Mouse (Mus musculus) cortical plate, adult 2 months (tissue): ENCODE results near the gene Hist1h4i. TPM values are rescaled to one million over a fixed set of nuclear protein-coding genes. Genes with fewer than 3 reads are reported as not detected.
A peak's percentile ranks its signal among the peaks of the same experiment; 100 is the strongest.
"Not testable (repeated sequence)": the region's sequence is repeated elsewhere in the genome, so short reads cannot be mapped to it uniquely, and the experiment has no call there.

Experiments used
- H3K27ac ChIP-seq: fragments of 200-500 bp; 2 replicates; pipeline ENCODE4 v1.5.1; 2012; ENCODE audit warnings: low read length, control low read depth, inconsistent platforms; ENCODE audit not compliant: insufficient read depth
- H3K4me1 ChIP-seq: fragments of 200-500 bp; 2 replicates; pipeline ENCODE4 v1.6.1; 2011; ENCODE audit warnings: low read length; ENCODE audit not compliant: control insufficient read depth, insufficient read depth
- H3K4me3 ChIP-seq: fragments of 200-500 bp; 2 replicates; pipeline ENCODE4 v1.5.1; 2011; ENCODE audit warnings: mild to moderate bottlenecking, low read length, control low read depth; ENCODE audit not compliant: insufficient read depth
- CTCF ChIP-seq: fragments of 200-500 bp; IDR thresholded peaks from 2 replicates; pipeline ENCODE4 v1.5.1; 2011; ENCODE audit warnings: mild to moderate bottlenecking, control low read depth, low read length; ENCODE audit not compliant: insufficient read depth; ENCODE audit errors: extremely low read depth
- POLR2A ChIP-seq: fragments of 200-500 bp; IDR thresholded peaks from 2 replicates; pipeline ENCODE4 v1.6.1; 2011; ENCODE audit warnings: mild to moderate bottlenecking, low read length, control low read depth; ENCODE audit not compliant: insufficient read depth; ENCODE audit errors: extremely low read depth
- polyA plus RNA-seq: library from polyadenylated mRNA; depleted of rRNA; stranded (reverse); fragments of >200 nt; gene quantifications from 2 replicates; pipeline ENCODE4 v1.2.3, GENCODE M21; 2012; rRNA removed

The Hist1h4i gene
- 5.7 and 7.9 TPM in 2 replicates for polyA plus RNA-seq

DNA sequence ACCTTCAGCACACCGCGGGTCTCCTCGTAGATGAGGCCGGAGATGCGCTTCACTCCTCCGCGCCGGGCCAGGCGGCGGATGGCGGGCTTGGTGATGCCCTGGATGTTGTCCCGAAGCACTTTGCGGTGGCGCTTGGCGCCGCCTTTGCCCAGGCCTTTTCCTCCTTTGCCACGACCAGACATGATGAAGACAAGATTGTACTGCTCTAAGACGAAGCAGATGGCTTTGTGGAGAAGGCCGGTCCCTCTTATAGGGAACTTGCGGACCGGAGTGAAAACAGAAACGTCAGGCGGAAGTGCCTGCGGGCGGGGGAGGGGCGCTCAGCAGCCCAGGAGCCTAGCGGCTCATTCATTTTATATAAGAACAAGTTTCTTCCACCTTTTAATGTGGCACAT lies at the start of gene Hist1h4i:
TSS of gene Hist1h4i (minus strand) at position 221 of the 395 bp plus-strand sequence.
- not testable (repeated sequence) for H3K4me1 ChIP-seq
- TF ChIP-seq POLR2A: peak; percentile 98
- Histone ChIP-seq H3K27ac (peak within 1 kb of the TSS; percentile 85), H3K4me3 (peak within 1 kb of the TSS; percentile 33)

DNA sequence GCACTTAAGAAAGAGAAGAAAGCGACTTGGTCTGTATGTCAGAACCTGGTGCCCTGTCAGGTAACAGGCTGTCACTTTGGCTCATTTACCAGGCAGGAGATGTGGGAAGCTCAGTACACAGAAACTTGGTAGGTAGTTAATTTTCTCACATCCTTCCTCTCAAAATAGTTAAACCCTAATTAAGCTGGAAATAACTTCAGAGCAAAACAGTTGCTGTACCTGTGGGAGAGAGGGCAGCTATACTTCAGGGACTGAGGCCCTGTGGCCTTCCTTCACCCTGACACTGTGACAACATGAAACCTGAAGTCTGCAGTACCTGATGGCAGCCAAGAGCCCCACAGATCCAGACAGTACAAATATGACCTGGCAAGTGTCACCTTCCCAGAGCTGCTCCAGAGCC lies 43.0 kb upstream of the Hist1h4i start, which contains the start of gene Vmn1r188:
TSS of gene Vmn1r188 (plus strand) at position 301 of the 400 bp plus-strand sequence.
- not testable (repeated sequence) for H3K27ac ChIP-seq, H3K4me1 ChIP-seq, H3K4me3 ChIP-seq

DNA sequence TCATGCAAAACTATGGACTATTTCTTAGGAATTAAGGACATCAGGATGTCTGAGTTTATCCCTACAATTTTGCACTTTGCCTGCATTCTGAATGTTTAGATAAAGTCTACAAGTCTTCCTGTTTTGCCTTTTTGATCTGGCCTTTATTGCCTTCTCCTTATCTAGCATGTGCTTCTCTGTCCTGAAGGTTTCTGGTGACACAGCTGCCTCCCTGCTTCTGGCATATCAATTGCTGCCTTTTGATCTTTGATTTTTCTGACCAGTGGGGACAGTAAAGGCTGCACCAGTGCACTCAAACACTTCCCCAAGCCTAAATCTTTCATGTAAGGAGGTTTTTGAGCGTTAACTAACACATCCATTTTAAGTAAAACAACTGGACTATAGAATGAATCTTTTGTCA lies 22.3 kb upstream of the Hist1h4i start:
- Histone ChIP-seq H3K27ac (no peak overlapping the region), H3K4me3 (no peak overlapping the region), H3K4me1 (no peaks in the 10 kb centered on the region)
- no peak for TF ChIP-seq CTCF
- TF ChIP-seq POLR2A: no peak

DNA sequence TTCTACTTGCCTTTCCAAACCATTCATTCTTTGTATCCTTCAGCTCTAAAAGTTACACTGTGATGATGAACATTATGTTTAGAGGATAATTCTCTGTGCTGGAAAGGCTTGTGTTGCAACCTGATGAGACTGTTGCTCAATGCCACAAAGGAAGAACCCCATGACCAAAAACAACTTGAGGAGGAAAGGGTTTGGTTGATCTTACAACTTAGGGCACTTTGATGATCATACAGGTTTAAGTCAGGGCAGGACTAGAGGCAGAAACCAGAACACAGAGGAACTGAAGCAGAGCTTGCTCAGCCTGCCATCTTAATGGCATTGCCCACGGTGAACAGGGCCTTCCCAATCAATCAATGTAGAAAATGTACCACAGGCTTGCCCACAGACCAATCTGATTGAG lies 20.3 kb upstream of the Hist1h4i start:
- TF ChIP-seq POLR2A (no peak), CTCF (no peak)
- no peak overlapping the region for H3K27ac ChIP-seq
- no peaks in the 10 kb centered on the region for H3K4me1 ChIP-seq
- no peak overlapping the region for H3K4me3 ChIP-seq

DNA sequence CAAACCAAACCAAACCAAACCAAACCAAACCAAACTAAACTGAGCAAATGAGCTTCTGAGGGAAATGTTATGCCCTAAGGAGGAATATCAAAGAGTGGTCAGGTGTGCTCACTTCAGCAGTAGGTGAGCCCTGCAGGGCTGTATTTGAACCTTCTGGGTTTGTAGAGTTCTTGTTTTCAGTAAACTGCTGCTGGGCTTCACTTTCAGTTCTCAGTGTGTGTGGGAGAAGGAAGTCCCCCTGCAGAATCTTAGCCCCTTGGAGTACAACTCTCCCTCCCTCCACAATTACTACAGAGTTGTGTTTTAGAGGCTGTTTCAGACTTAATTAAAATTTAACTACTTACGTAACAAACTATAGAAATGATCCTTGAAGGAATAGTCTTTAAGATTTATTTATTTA lies 12.6 kb upstream of the Hist1h4i start:
- no peak for TF ChIP-seq POLR2A
- no peak for TF ChIP-seq CTCF
- no peak overlapping the region for H3K27ac ChIP-seq
- H3K4me3 ChIP-seq: no peak overlapping the region
- H3K4me1 ChIP-seq: no peaks in the 10 kb centered on the region

DNA sequence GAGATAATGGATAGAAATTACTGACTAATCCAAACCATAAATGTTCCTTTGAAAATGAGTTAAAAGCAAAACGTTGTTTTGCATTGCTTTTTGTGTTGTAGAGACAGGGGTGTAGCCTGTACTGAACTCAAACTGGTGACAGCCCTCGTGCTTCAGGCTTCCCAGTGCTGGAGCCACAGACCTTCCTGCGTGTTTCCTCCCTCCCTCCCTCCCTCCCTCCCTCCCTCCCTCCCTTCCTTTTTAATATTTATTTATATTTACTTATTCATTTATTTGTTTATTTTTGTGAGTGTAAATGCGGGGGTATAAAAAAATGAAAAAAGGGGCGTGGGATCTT lies 10.3 kb upstream of the Hist1h4i start:
- Histone ChIP-seq H3K4me3 (peak overlapping the region; percentile 49; the same call in 1 of the 2 replicates), H3K27ac (no peak overlapping the region), H3K4me1 (no peaks in the 10 kb centered on the region)
- TF ChIP-seq CTCF (no peak), POLR2A (no peak)

DNA sequence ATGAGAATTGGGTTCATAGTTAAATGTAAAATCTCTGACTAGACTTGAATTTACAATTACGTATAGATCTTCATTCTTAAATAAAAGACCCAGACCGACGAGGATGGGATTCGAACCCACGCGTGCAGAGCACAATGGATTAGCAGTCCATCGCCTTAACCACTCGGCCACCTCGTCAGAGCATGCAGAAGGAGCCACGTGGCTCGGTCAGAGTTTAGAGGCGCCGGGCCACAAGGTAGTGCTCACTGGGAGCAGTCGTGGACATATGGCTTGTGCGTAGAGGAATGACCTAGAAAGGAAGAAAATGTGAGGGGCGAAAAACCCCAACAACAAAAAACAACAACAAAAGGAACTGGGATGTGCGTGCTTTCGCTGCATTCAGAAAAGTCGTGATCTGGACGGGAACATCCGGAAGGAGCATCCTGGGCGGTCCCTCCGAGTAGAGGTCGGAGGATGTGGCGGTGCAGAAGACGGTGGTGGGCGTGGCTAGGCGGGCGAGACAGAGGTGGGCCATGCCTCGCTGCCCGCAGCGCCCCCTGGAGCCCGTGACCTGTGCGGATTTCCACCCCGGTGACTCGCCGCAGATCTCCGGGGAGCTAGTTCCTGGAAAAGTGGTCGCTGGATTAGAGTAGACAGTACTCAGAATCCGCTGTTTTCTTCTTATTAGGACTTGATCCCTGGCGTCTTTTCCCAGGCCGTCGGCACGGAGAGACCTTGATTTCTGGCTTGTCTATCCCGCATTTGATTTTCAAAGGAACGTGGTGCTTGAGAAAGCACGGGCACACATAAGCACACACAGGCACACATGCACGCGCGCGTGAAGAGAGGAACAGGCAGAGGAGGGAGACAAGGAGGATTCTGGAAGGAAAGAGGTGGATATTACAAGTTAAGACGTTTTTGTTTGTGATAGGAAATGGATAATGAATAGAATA lies 9.7 kb upstream of the Hist1h4i start:
- Histone ChIP-seq H3K27ac (no peak overlapping the region), H3K4me1 (no peaks in the 10 kb centered on the region), H3K4me3 (peak overlapping the region; percentile 49)
- peak; percentile 21; the same call in 1 of the 2 replicates for TF ChIP-seq CTCF
- no peak for TF ChIP-seq POLR2A

DNA sequence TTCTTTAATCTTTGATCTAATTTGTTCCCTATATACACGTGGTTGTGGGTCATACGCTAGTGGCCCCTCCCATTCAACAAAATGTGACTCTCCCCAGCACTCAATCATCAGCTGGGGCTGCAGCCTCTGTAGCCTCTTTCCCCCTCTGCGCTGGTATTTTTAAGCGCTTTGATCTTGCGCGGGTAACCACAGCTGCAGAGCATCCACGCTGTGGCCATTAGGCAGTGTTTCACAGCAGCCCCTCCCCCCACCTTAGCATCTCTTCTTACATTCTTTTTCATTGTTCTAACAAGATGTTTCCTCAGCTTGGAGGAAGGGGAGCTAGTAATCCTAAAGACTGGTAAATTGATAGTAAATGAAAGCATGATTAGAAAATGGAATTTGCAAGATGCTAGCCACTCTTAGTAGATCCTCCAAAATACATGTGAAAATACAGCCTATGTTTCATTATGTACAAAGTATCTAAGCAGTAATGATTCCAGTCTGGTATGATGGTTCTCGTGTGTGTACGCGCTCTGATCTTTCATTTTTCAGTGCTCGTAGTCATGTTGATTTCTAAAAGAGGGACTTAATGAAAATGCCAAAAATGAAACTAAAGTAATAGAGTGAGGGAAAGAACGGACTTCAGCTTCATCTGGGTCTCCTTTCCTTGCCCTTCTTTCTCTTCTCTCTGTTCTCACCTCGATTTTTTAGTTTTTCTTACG lies 8.7 kb upstream of the Hist1h4i start:
- Histone ChIP-seq H3K27ac (no peak overlapping the region), H3K4me1 (no peaks in the 10 kb centered on the region), H3K4me3 (peak overlapping the region; percentile 49)
- no peak for TF ChIP-seq CTCF
- no peak for TF ChIP-seq POLR2A

DNA sequence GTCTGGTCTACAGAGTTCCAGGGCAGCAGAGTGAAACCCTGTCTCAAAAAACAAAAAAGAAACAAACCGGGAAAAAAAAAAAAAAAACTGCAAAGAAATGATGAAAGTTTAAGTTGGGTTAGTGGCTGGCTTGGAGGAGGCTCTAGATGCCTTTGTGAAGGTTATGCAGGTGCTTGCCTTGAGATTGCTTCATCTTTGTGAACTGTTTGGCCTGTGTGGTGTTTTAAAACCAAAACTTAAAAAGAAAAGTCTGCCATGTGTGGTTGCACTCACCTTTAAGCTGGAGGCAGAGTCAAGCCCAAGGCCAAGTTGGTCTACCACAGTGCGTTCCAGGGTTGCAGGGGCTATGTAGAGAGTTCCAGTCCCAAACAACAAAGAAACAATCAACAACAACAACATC lies 7.9 kb upstream of the Hist1h4i start:
- no peaks in the 10 kb centered on the region for H3K4me1 ChIP-seq
- TF ChIP-seq CTCF (no peak), POLR2A (no peak)
- H3K4me3 ChIP-seq: no peak overlapping the region; the same call in 1 of the 2 replicates
- H3K27ac ChIP-seq: no peak overlapping the region

DNA sequence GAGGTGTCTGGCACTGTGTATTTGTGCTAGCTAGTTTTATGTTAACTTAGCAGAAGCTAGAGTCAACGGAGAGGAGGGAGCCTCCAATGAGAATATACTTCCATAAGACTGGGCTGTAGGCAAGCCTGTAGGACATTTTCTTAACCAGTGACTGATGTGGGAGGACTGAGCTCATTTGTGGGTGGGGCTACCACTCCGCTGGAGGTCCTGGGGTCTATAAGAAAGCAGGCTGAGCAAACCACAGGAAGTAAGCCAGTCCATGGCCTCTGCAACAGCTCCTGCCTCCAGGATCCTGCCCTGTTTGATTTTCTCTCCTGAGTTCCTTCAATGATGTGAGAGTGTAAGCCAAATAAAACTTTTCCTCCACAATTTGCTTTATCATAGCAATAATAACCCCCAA lies 4.1 kb upstream of the Hist1h4i start:
- Histone ChIP-seq H3K27ac (no peak overlapping the region), H3K4me3 (no peak overlapping the region), H3K4me1 (no peaks in the 10 kb centered on the region)
- TF ChIP-seq CTCF: no peak
- no peak for TF ChIP-seq POLR2A
